In genomic region chr5:119365157-119365556, GRCm38 (mm10) we compare ENCODE assay signal across 25 mouse cellular contexts.
"Had no signal": no experiment of that assay in that cellular context is flagged by ENCODE, and none has a peak within 500 bp of the region (broad histone marks: within the 10 kb centered on the region; RNA-seq: fewer than 3 reads in every experiment).

No protein-coding gene starts in this region.

- DNase-seq: gastrocnemius, adult 2 months; gastrocnemius, postnatal 10 days; gastrocnemius, postnatal 25 days; heart, postnatal 14 days; heart, postnatal 36 days; kidney, adult 18-20 months; kidney, adult 8-10 months; kidney, postnatal 10 days; kidney, postnatal 25 days; kidney, postnatal 4 days; liver; liver, embryonic 13.5 days had no signal

- H3K4me3 ChIP-seq: gastrocnemius, adult 2 months; heart, embryonic 10.5 days; heart, embryonic 13.5 days; heart, embryonic 15.5 days; hindbrain, embryonic 12.5 days; layer of hippocampus, adult 2 months; left cerebral cortex, adult 2 months; limb, embryonic 10.5 days; limb, embryonic 12.5 days; liver, embryonic 13.5 days had no signal

- H3K36me3 ChIP-seq: heart, embryonic 10.5 days; heart, embryonic 13.5 days; heart, embryonic 15.5 days; hindbrain, embryonic 12.5 days; limb, embryonic 10.5 days; limb, embryonic 12.5 days; liver, embryonic 13.5 days had no signal

- H3K27ac ChIP-seq: gastrocnemius, adult 2 months; heart, embryonic 10.5 days; heart, embryonic 13.5 days; heart, embryonic 15.5 days; hindbrain, embryonic 12.5 days; hindbrain, embryonic 14.5 days; layer of hippocampus, adult 2 months; left cerebral cortex, adult 2 months; limb, embryonic 10.5 days; limb, embryonic 12.5 days; liver, embryonic 13.5 days had no signal

- H3K9ac ChIP-seq: heart, embryonic 13.5 days; heart, embryonic 15.5 days; hindbrain, embryonic 12.5 days; hindbrain, embryonic 14.5 days; limb, embryonic 12.5 days; liver, embryonic 13.5 days had no signal

- H3K4me1 ChIP-seq: heart, embryonic 15.5 days; hindbrain, embryonic 12.5 days; limb, embryonic 12.5 days; liver, embryonic 13.5 days had no signal

- H3K9me3 ChIP-seq: heart, embryonic 10.5 days; heart, embryonic 13.5 days; heart, embryonic 15.5 days; hindbrain, embryonic 12.5 days; limb, embryonic 10.5 days; liver, embryonic 13.5 days had no signal

- ATAC-seq: hindbrain, embryonic 16.5 days; inflammation-experienced regulatory T-cells, adult 6 months; intestine, embryonic 16.5 days had no signal

- H3K27me3 ChIP-seq: liver, embryonic 13.5 days had no signal

- H3K4me2 ChIP-seq: heart, embryonic 13.5 days; heart, embryonic 15.5 days; hindbrain, embryonic 12.5 days; hindbrain, embryonic 14.5 days; limb, embryonic 12.5 days; liver, embryonic 11.5 days; liver, embryonic 13.5 days had no signal
